Mouse (Mus musculus): ENCODE results near the gene Rtca. TPM values are rescaled to one million over a fixed set of nuclear protein-coding genes. Genes with fewer than 3 reads are reported as not detected.
A peak's percentile ranks its signal among the peaks of the same experiment; 100 is the strongest.

The Rtca gene
- 10 to 100 TPM; 54.2 to 55.8 TPM for total RNA-seq (2021)

DNA sequence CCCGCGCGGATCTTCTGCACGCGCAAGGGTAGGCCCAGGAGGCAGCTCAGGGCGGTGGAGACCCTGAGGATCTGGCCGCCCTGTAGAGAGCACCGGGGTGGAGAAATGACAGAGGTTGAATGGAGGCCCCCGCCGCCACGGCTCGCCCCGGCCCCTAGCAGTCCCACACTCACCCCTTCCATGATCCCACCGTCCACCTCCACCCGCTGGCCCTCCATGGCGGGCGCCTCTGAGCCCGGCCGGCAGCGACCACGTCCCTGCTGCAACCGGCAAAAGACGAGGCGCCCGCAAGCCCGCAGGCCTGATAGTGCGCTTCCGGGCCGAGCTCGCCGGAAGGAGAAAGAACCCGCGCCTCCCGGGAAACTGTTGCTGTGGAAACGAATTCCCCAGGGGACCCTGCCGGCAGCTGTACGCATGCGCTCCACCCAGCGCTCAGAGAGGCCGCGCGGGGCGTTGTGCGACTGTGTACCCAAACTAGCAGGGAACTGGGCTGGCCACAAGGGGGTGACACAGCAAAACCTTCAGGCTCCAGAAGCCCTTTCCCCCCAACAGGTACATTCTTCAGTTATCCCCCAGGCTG, at the start of gene Rtca:
TSS of gene Rtca (minus strand) at position 437 of the 580 bp plus-strand sequence.
- peak; percentile 91 to 97 for DNase-seq (ENCODE audit: extremely low spot score in 1 of 2, low spot score in 1 of 2)

GRCm38 (mm10) chr3:116551362-116551761, 43.4 kb upstream of the Rtca start:
- no peak for DNase-seq (ENCODE audit: extremely low spot score in 1 of 2, low spot score in 1 of 2)

DNA sequence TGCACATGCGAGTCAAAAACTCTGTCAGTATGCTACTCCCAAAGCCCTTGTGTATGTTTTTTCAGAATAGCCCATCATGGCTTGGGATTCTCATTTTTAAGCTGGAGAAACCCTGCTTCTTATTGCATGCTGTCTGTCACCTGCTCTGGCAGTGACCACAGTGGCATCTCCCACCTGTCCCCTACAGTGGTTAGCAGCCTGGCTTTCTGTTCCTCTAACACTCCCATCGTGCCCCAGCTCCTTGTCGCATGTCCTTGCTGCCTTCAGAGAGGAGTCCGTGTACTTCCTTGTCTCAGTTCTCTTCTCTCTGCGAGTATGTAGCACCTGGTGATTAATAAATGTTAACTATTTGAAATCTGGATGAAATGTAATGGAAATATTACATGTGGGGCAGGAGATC, 39.4 kb upstream of the Rtca start:
- DNase-seq (ENCODE audit: extremely low spot score in 1 of 2, low spot score in 1 of 2), result no peak

GRCm38 (mm10) chr3:116542532-116542931, 34.5 kb upstream of the Rtca start:
- no peak for DNase-seq (ENCODE audit: extremely low spot score in 1 of 2, low spot score in 1 of 2)

GRCm38 (mm10) chr3:116542070-116542469, 34.1 kb upstream of the Rtca start:
- DNase-seq (ENCODE audit: extremely low spot score in 1 of 2, low spot score in 1 of 2), result no peak

DNA sequence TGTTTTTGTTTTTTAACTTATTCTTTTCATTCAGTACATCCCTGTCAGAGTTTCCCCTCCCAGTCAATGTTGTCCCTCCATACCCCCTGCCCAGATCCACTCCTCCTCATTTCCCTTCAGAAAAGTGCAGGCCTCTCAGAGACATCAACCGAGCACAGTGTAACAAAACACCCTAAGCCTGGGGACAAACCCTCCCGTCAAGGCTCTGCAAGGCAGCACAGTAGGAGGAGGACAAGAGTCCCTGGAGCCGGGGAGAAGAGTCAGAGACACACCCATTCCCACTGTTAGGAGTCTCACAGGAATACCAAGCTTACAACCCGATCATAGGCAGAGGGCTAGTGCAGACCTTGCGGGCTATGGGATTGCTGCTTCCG, 29.2 kb upstream of the Rtca start:
- DNase-seq (ENCODE audit: extremely low spot score in 1 of 2, low spot score in 1 of 2), result no peak

- peak in 1 of 2 experiments; percentile 21 for DNase-seq (ENCODE audit: extremely low spot score in 1 of 2, low spot score in 1 of 2)
These were observed 28.6 kb upstream of the Rtca start for GRCm38 (mm10) chr3:116536428-116537199.

DNA sequence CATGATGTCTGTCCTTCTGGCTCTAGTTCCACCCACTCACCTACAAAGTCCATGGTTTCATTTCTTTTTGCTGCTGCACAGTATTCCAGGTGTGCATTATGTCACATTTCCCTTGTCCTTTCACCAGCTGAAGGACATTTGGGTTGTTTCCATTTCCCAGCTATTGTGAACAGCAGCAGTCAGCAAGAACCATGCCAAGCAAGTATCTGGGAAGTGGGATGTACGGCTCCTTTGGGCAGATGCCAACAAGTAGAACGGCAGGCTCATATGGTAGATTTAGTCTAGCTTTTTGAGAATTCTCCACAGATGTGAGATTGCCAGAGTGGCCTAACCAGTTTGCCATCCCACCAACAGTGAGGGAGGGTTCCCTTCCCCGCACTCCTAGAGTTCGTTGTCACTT, 22.8 kb upstream of the Rtca start:
- no peak for DNase-seq (ENCODE audit: extremely low spot score in 1 of 2, low spot score in 1 of 2)

GRCm38 (mm10) chr3:116529741-116530140, 21.7 kb upstream of the Rtca start:
- DNase-seq (ENCODE audit: extremely low spot score in 1 of 2, low spot score in 1 of 2), result no peak

DNA sequence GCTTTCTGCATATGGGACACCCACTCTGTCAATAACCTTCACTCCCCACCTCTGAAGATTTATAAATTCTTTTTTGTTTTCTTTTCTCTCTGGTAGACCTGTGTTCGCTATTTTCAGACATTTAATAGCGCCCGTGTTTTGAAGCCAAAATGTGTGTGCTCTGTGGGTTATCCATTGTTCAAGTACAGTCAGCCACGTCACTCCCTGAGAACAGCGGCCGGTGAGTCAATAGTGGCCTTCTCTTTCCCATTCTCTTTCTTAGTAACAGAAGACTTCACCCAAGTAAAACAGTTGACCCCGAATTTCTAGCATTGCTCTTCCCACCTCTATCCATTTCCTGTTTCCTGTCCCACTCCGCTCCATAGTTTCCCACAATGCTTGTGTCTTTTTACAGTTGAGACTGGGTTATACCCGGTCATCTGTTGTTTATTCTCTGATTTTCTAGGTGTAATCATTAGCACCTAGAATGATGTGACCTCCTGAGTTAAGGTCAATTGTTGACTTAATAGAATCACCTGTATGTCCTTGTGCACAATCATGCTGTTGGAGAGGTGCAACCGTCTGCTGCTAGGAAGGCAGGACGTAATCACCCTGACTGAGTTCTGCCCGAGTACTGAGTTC, 12.2 kb upstream of the Rtca start:
- DNase-seq (ENCODE audit: extremely low spot score in 1 of 2, low spot score in 1 of 2), result no peak

DNA sequence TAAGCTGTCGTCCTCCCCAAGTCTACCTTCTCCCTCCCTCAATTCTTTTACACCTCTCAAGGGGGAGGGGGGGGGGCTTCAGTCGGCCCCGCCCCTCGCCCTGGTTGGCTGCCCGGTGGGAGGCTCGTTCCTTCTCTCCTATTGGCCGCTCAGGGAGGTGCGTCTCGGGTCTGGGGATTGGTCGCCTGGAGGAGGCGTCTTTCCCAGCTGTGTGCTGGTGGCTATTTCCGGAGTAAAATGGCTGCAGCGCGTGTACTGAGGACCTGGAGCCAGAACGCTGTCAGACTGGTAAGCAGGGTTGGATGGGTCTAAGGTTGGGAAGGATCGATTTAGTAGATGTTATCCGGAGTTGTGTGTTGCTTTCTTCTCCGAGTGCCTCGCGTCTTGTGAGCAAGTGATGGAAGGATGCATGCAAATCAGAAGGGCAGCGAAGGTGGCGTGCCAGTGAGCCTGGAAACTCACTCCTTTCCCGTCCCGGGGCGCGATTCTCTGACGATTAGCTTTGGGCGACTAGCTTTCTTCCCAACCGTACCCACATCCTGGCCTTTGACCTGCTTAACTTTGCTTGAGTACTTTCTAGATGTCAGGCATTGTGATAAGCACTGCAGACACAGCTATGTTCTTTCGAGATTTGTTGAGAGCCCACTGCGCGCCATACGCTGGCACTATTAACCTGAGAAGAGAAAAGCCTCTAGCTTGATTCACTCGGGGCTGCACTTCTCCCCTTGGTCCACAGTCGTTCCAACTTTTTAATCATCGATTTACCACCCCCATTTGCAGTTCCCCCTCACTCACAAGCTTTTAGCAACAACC, 5.1 kb upstream of the Rtca start, which contains the start of gene Dbt:
TSS of gene Dbt (plus strand) at position 167 of the 813 bp plus-strand sequence.
- DNase-seq (ENCODE audit: extremely low spot score in 1 of 2, low spot score in 1 of 2), result peak; percentile 59 to 70

- DNase-seq (ENCODE audit: extremely low spot score in 1 of 2, low spot score in 1 of 2), result no peak
These were observed 4.3 kb upstream of the Rtca start for GRCm38 (mm10) chr3:116512151-116512903.

DNA sequence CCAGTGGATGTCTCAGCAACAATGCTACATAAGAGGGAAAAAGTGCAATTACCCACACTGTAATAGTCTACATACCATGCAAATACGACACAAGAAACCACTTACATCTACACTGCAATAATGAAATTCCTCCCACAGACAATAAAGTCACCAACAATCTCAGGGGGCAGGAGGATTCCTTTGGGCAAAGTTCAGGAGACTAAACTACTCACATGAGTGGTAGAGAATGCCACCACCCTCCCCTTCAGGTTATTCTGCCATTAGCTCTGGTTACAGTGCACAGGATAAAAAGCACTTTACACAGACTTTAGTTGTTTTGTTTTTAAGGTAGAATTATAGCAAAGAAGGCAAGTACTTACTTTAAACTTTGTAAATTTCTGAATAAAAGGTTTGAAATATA, 12.3 kb downstream of the Rtca start:
- no peak for DNase-seq (ENCODE audit: extremely low spot score in 1 of 2, low spot score in 1 of 2)

GRCm38 (mm10) chr3:116493658-116494057, 14.3 kb downstream of the Rtca start:
- DNase-seq (ENCODE audit: extremely low spot score in 1 of 2, low spot score in 1 of 2), result no peak

DNA sequence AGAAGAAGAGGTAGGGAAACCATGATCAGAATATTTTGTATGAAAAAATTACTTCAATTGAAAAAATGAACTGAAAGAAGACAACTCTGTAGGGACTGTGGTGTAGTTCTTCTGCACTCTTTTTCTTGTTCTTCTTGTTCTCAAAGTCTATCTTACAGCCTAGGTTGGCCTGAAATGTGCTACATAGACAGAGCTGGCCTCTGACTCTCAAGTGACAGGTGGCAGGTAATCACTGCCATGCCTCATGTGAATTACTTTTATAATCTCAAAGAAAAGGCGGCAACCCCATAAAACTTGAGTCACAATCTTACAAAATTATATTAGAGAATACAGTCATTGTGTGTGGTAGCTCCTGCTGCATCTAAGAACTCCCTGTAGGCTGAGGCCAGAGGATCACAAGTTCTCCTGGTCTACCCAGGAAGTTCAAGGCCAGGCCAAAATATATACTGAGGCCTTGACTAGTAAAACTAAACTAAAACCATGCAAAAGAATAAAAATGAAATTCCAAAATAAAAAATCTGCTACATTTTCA, 16.0 kb downstream of the Rtca start:
- DNase-seq (ENCODE audit: extremely low spot score in 1 of 2, low spot score in 1 of 2), result no peak

DNA sequence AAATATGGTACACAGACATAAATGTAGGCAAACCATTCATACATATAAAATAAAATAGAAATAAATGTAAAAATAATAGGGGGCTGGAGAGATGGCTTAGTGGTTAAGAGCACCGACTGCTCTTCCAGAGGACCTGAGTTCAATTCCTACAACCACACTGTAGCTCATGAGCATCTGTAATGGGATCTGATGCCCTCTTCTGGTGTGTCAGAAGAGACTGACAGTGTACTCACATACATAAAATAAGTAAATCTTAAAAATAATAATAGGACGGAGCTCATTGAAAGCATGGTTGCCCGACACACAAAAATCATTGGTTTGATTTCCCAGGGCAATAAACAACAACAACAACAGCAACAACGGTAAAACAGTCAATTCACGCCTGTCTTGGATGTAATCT, 17.1 kb downstream of the Rtca start:
- DNase-seq (ENCODE audit: extremely low spot score in 1 of 2, low spot score in 1 of 2), result no peak

DNA sequence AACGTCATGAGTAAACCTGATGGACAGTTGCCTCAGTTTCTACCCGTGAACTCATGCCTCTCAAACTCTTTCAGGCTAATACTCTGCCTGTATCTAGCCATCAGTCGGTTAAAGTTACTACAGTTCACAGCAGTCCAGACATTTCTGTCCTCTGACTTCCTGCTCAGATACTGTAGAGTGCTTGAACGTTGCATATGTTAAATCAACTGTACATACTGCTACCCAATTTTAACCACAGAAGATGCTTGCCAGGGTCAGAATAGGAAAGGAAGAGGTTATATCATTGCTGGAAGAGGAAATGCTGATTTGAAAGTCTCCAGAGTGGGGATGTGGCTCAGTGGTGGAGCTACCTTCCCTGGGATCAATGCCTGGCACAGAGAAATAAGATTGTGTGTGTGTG, 24.7 kb downstream of the Rtca start:
- DNase-seq (ENCODE audit: extremely low spot score in 1 of 2, low spot score in 1 of 2), result no peak

DNA sequence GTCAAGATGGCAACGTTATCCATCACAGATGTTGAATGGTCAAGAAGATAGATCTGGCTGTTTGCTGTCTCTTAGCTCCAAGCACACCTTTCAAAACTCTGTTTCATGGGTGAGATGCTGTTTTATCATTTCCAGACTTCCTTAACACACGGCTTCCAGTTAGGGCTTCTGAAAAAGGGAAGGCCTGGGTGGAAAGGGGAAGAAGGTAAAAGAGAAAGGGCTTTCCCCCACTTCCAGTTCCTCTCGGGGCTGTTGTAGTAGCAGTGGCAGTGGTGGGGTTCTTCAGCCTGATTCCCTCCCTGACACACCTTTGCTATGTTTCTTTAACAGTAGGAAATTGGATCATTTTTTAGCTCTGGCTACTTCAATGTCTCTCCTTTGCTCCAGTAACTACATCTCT, 25.3 kb downstream of the Rtca start:
- no peak for DNase-seq (ENCODE audit: extremely low spot score in 1 of 2, low spot score in 1 of 2)

DNA sequence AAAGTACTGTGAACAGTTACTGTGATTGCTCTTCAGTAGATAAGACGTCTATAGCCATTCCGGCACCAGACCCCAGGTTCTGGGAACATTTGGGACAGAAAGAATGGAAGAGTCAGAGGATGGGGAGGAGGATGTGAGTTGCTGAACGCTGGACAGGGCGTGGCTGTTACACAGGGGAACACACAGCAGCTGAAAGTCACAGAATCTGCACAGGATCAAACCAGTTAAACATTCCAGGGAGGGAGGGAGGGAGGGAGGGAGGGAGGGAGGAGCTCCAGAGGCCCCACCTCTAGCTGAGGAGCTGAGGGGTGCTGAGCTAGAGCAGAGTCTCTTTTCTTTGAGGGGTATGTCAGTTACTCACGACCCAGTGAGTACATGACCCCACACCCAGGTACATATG, 27.1 kb downstream of the Rtca start:
- no peak for DNase-seq (ENCODE audit: extremely low spot score in 1 of 2, low spot score in 1 of 2)

DNA sequence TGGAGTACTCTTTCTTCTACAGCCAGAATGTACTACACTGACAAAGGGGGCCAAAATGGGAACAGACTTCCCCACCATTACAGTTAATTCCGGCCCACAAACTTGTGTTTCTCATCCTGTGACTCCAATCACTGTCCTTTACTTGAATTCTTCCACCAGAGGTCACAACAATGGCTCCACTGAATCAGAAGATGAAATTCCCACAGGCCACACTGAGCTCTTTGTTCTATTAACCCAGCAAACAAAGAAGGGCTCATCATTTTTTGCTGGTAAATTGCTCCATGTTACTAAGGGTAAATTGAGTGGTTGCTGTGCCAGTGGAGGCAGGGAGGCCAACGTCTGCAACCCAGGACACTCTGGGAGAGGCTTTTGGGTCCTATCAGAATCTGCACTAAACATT, 27.9 kb downstream of the Rtca start:
- no peak for DNase-seq (ENCODE audit: extremely low spot score in 1 of 2, low spot score in 1 of 2)

All from layer of hippocampus, postnatal 25 days (tissue).